Mouse (Mus musculus): ENCODE results near the gene Fam183b.
"Not testable (repeated sequence)": the region's sequence is repeated elsewhere in the genome, so short reads cannot be mapped to it uniquely, and the experiment has no call there.

Gene Fam183b

DNA sequence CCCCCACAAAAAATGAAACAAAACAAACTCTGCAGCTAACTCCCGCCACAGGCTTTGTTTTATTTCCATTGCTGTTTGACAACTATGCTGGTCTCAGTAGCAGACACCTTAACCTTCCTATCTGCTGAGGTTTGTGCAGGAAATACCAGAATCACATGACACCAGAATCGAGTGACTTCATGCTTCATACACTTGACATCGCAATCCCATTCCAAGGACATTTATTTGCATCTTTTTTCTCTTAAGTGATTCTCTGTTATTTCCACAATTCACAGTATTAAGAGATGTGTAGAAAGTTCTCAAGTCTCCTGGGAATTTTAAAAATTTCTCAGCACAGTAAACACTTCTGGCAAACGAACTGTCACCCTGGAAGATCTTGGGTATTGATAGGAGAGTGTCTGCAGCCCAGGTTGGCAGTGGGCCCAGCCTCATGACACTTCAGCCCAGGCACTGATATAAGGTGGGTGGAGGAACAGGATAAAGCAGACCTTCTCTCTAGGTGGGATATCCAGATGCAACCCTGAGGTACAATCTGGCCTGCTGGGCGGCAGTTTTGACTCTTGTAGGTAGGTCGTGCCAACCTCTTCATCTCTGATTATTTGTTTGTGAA lies 19.2 kb downstream of the Fam183b start, which contains the start of gene Olfr314:
Gene Olfr314 (plus strand): TSS at position 473 of the 610 bp plus-strand sequence.
- DNase-seq (ENCODE audit: low read depth in 1 of 2, low spot score in 2 of 2) = no peak

DNA sequence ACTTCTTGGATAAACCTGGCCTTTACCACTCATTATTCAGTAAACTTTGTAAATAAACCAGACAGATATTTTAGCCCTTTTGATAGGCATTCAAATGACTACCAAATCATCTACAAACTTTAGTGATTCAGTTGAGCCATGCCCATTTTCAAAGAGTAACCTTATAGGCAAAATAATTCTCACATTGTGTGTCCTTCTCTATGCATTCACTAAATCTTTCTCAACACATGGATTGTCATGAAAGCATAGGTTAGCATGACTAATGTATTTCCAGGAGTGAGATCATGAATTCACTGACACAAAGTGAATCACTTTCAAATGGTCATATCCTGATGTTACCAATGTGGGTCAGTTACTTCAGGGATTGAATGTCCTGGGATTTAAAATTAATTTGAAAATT lies 28.9 kb downstream of the Fam183b start, which contains the start of gene Olfr315:
Gene Olfr315 (plus strand): TSS at position 301 of the 400 bp plus-strand sequence.
- DNase-seq (ENCODE audit: low read depth in 1 of 2, low spot score in 2 of 2) = no peak

GRCm38 (mm10) chr11:58752434-58752833 lies 49.3 kb downstream of the Fam183b start, which contains the start of gene Olfr316:
Gene Olfr316, plus strand, starts transcription at chr11:58752734.
- DNase-seq (ENCODE audit: low read depth in 1 of 2, low spot score in 2 of 2) = no peak

DNA sequence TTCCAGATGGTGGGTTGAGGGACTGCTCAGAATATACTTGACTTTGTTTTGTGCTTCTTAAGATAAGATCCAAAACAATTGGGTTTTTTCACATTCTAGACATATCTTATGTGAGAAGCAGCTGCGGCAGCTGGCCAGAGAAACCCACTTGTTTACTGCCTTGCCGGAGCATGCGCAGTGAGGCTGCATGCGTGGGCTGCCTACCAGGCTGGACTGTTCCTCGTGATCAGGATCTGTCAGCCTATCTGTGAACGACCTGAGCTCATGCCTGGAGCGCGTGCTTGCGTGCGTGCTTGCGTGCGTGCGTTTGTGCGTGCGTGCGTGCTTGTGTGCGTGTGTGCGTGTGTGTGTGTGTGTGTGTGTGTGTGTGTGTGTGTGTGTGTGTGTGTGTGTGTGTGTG lies 50.7 kb downstream of the Fam183b start:
- not testable (repeated sequence) for DNase-seq (ENCODE audit: low read depth in 1 of 2, low spot score in 2 of 2)
